Mouse (Mus musculus) small intestine, adult 2 months (tissue): ENCODE measurements at regions not wholly inside any gene's neighbourhood (a gene's known extent, or its start where the extent isn't known, plus 50 kb on each side); places are given as distances from the start of the nearest gene placed in this dataset.

ENCODE experiments used
- CTCF ChIP-seq: fragments of 200-500 bp; IDR thresholded peaks from 2 replicates; pipeline ENCODE4 v1.5.1; 2012; ENCODE audit warnings: low read depth, mild to moderate bottlenecking, control low read depth, inconsistent platforms, low read length, moderate library complexity, mixed read lengths; ENCODE audit not compliant: insufficient replicate concordance, insufficient read length; ENCODE audit errors: extremely low read depth
- POLR2A ChIP-seq: fragments of 200-500 bp; IDR thresholded peaks from 2 replicates; pipeline ENCODE4 v1.6.1; 2012; ENCODE audit warnings: low read depth, mild to moderate bottlenecking, control low read depth, inconsistent platforms, low read length, moderate library complexity

- TF ChIP-seq CTCF (no peak), POLR2A (no peak)
Measured at GRCm38 (mm10) chr8:88934708-88935107, 109.3 kb downstream of the Sall1 start.
